Mouse (Mus musculus): Measurements from ENCODE around the gene Gm13289. TPM values are rescaled to one million over a fixed set of nuclear protein-coding genes. Genes with fewer than 3 reads are reported as not detected.

Gene Gm13289
- not detected for total RNA-seq (2023)

GRCm38 (mm10) chr4:88776622-88777021 is at the start of gene Gm13289:
Gene Gm13289 (plus strand): TSS chr4:88776922.

GRCm38 (mm10) chr4:88754818-88755340 is 21.8 kb upstream of the Gm13289 start, which contains the start of gene Gm13271:
Gene Gm13271 (plus strand): TSS chr4:88754868.

GRCm38 (mm10) chr4:88759610-88760268 is 17.0 kb upstream of the Gm13289 start, which contains the start of gene Gm13283:
Gene Gm13283 (plus strand): TSS chr4:88760119.

GRCm38 (mm10) chr4:88773534-88773933 is 3.2 kb upstream of the Gm13289 start, which contains the start of gene Gm13290:
Gene Gm13290 (plus strand): TSS chr4:88773834.

GRCm38 (mm10) chr4:88779550-88779949 is 2.8 kb downstream of the Gm13289 start, which contains the start of gene Gm13272:
Gene Gm13272 (plus strand): TSS chr4:88779850.

GRCm38 (mm10) chr4:88781831-88782230 is 5.1 kb downstream of the Gm13289 start, which contains the start of gene Ifnz:
Gene Ifnz (plus strand): TSS chr4:88782131.

GRCm38 (mm10) chr4:88785409-88785808 is 8.7 kb downstream of the Gm13289 start, which contains the start of gene Gm13276:
Gene Gm13276 (plus strand): TSS chr4:88785709.

GRCm38 (mm10) chr4:88788402-88788801 is 11.7 kb downstream of the Gm13289 start, which contains the start of gene Gm13277:
Gene Gm13277 (plus strand): TSS chr4:88788632.

GRCm38 (mm10) chr4:88791250-88791649 is 14.5 kb downstream of the Gm13289 start, which contains the start of gene Gm13278:
Gene Gm13278 (plus strand): TSS chr4:88791550.

GRCm38 (mm10) chr4:88793936-88794675 is 17.4 kb downstream of the Gm13289 start, which contains the start of gene Gm13275:
Gene Gm13275 (plus strand): TSS chr4:88794487.

GRCm38 (mm10) chr4:88797097-88797496 is 20.4 kb downstream of the Gm13289 start, which contains the start of gene Gm13279:
Gene Gm13279 (plus strand): TSS chr4:88797397.

GRCm38 (mm10) chr4:88799365-88799764 is 22.6 kb downstream of the Gm13289 start, which contains the start of gene Gm13285:
Gene Gm13285 (plus strand): TSS chr4:88799665.

GRCm38 (mm10) chr4:88802954-88803353 is 26.2 kb downstream of the Gm13289 start, which contains the start of gene Gm13287:
Gene Gm13287 (plus strand): TSS chr4:88803254.

GRCm38 (mm10) chr4:88805231-88805630 is 28.5 kb downstream of the Gm13289 start, which contains the start of gene Gm13288:
Gene Gm13288 (plus strand): TSS chr4:88805531.

GRCm38 (mm10) chr4:88815928-88816327 is 39.2 kb downstream of the Gm13289 start, which contains the start of gene Ifna7:
Gene Ifna7 (plus strand): TSS chr4:88816228.

GRCm38 (mm10) chr4:88819659-88820058 is 42.9 kb downstream of the Gm13289 start, which contains the start of gene Ifna11:
Gene Ifna11 (plus strand): TSS chr4:88819959.

Other genes with a start within 250 kb of the Gm13289 start
- not detected for gene Ifna15, start 218.7 kb upstream of the Gm13289 start, total RNA-seq (2023)
- not detected for gene Ifna14, start 205.1 kb upstream of the Gm13289 start, total RNA-seq (2023)
- not detected for gene Ifna9, start 184.5 kb upstream of the Gm13289 start, total RNA-seq (2023)
- not detected for gene Ifna12, start 173.5 kb upstream of the Gm13289 start, total RNA-seq (2023)
- gene C87499, start 142.5 kb upstream of the Gm13289 start, total RNA-seq (2023), result not detected
- gene Ifna13, start 132.5 kb upstream of the Gm13289 start, total RNA-seq (2023), result not detected
- not detected for gene Ifna16, start 100.0 kb upstream of the Gm13289 start, total RNA-seq (2023)
- not detected for gene Ifna2, start 93.0 kb upstream of the Gm13289 start, total RNA-seq (2023)
- gene Ifnab, start 85.6 kb upstream of the Gm13289 start, total RNA-seq (2023), result not detected
- gene Gm26566, start 55.1 kb upstream of the Gm13289 start, total RNA-seq (2023), result 1 to 10 TPM; 1.5 to 2.7 TPM
- 10 to 100 TPM; 48.9 to 52.0 TPM for gene Klhl9, start 54.5 kb upstream of the Gm13289 start, total RNA-seq (2023)
- gene Gm13271, start 22.1 kb upstream of the Gm13289 start, total RNA-seq (2023), result not detected
- not detected for gene Gm13283, start 16.8 kb upstream of the Gm13289 start, total RNA-seq (2023)
- under 1 TPM in 1 of 2 experiments, not detected in 1; 0.64 TPM for gene Gm13290, start 3.1 kb upstream of the Gm13289 start, total RNA-seq (2023)
- not detected for gene Gm13272, start 2.9 kb downstream of the Gm13289 start, total RNA-seq (2023)
- not detected for gene Ifnz, start 5.2 kb downstream of the Gm13289 start, total RNA-seq (2023)
- gene Gm13276, start 8.8 kb downstream of the Gm13289 start, total RNA-seq (2023), result not detected
- not detected for gene Gm13277, start 11.7 kb downstream of the Gm13289 start, total RNA-seq (2023)
- gene Gm13278, start 14.6 kb downstream of the Gm13289 start, total RNA-seq (2023), result not detected
- not detected for gene Gm13275, start 17.6 kb downstream of the Gm13289 start, total RNA-seq (2023)
- gene Gm13279, start 20.5 kb downstream of the Gm13289 start, total RNA-seq (2023), result not detected
- not detected for gene Gm13285, start 22.7 kb downstream of the Gm13289 start, total RNA-seq (2023)
- gene Gm13287, start 26.3 kb downstream of the Gm13289 start, total RNA-seq (2023), result not detected
- gene Gm13288, start 28.6 kb downstream of the Gm13289 start, total RNA-seq (2023), result not detected
- not detected for gene Ifna7, start 39.3 kb downstream of the Gm13289 start, total RNA-seq (2023)
- gene Ifna11, start 43.0 kb downstream of the Gm13289 start, total RNA-seq (2023), result not detected
- not detected for gene Ifna6, start 50.5 kb downstream of the Gm13289 start, total RNA-seq (2023)
- not detected for gene Ifna5, start 58.6 kb downstream of the Gm13289 start, total RNA-seq (2023)
- not detected for gene Ifna4, start 64.9 kb downstream of the Gm13289 start, total RNA-seq (2023)
- gene Ifna1, start 73.2 kb downstream of the Gm13289 start, total RNA-seq (2023), result not detected
- not detected for gene Ifne, start 103.3 kb downstream of the Gm13289 start, total RNA-seq (2023)

Data from T-cell, adult 66 days (primary cell).